19 mouse cellular contexts compared by ENCODE assay signal in the genomic region with DNA sequence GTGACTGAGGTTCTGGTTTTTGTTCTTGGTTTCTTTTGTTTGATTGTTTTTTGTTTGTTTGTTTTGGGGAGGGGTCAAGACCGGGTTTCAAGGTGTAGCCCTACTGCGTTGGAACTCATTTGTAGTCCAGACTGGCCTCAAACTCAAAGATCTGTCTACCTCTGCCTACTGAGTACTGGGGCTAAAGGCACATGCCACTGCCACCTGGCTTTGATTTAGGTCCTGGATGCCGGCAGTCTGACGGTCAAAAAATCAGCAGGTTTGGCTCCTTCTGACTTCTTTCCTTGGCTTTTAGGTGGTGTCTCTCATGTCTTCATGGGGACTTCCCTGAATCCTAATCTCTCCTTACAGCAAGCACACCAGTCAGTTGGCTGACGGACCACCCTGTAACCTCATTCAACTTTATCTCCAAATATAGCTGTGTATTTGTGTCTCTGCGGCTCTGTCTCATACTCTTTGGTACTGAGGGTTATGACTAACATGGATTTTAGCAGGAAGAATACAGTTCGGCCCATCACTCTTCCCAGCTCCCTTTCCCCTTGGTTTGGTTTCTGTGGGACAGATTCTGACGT. TPM values are rescaled to one million over a fixed set of nuclear protein-coding genes. Genes with fewer than 3 reads are reported as not detected.
A peak's percentile ranks its signal among the peaks of the same experiment; 100 is the strongest.
DNase-seq lines count a peak whose midpoint lies in the region; ATAC-seq and TF ChIP-seq lines count a peak whose summit lies in the region.
"Had no signal": no experiment of that assay in that cellular context is flagged by ENCODE, and none has a peak within 500 bp of the region (broad histone marks: within the 10 kb centered on the region; RNA-seq: fewer than 3 reads in every experiment).

No protein-coding gene starts in this region.

- H3K79me2 ChIP-seq in MEL (ENCODE audit: control insufficient read depth, insufficient read depth, low read length, poor library complexity), result peaks cover 22% of the 10 kb centered on the region

- TF ChIP-seq EP300 in MEL (IDR thresholded peaks at IDR 0.05; ENCODE audit: low read depth in 1 of 2, low read length in 2 of 2), result peak; percentile 70 to 83

- no peaks in the 10 kb centered on the region for H3K36me3 ChIP-seq in embryonic facial prominence, embryonic 11.5 days (replicated peaks; ENCODE audit: control insufficient read depth, insufficient read depth, low read depth, low read length)
- H3K36me3 ChIP-seq in embryonic facial prominence, embryonic 10.5 days (replicated peaks), result peaks cover 21% of the 10 kb centered on the region
- H3K36me3 ChIP-seq in MEL (ENCODE audit: control insufficient read depth in 1 of 2, insufficient read depth in 2 of 2, low read length in 2 of 2), result peaks cover 0 to 39% of the 10 kb centered on the region in 2 experiments; a peak in 3 of 4 replicates
- peaks cover 48% of the 10 kb centered on the region for H3K36me3 ChIP-seq in liver, embryonic 15.5 days (replicated peaks)
- no peaks in the 10 kb centered on the region; the same call in none of the 2 replicates for H3K36me3 ChIP-seq in midbrain, embryonic 13.5 days

- DNase-seq in embryonic facial prominence, embryonic 11.5 days (ENCODE audit: low spot score), result peak; percentile 57
- DNase-seq in embryonic facial prominence, embryonic 10.5 days (ENCODE audit: low spot score), result no peak
- peak; percentile 70 for DNase-seq in MEL (ENCODE audit: low read depth, low spot score)
- DNase-seq in c-Kit-positive CD71-positive TER-119-positive erythroid progenitor cells, embryonic 14.5 days (ENCODE audit: low spot score), result peak; percentile 53
- no peak for DNase-seq in kidney, postnatal 14 days
- no peak for DNase-seq in cerebellum, adult 2 months
- DNase-seq: cerebellum, postnatal 25 days; forebrain, postnatal 0 days; lung, adult 18-20 months; lung, postnatal 14 days; right cerebral cortex, postnatal 25 days had no signal

- H3K9ac ChIP-seq in embryonic facial prominence, embryonic 11.5 days (replicated peaks; ENCODE audit: low read length), result no peak overlapping the region
- H3K9ac ChIP-seq in MEL (ENCODE audit: control insufficient read depth, low read depth, low read length, poor library complexity, severe bottlenecking), result no peak overlapping the region
- peak overlapping the region; percentile 77 for H3K9ac ChIP-seq in liver, embryonic 15.5 days
- no peak overlapping the region for H3K9ac ChIP-seq in midbrain, embryonic 13.5 days (replicated peaks)
- H3K9ac ChIP-seq: forebrain, postnatal 0 days; stomach, embryonic 15.5 days had no signal

- no peak overlapping the region for H3K27ac ChIP-seq in embryonic facial prominence, embryonic 11.5 days (replicated peaks; ENCODE audit: low read depth, low read length)
- H3K27ac ChIP-seq in embryonic facial prominence, embryonic 10.5 days (replicated peaks), result no peak overlapping the region
- peak overlapping the region; percentile 41 for H3K27ac ChIP-seq in MEL (ENCODE audit: control insufficient read depth, low read depth, low read length)
- peak overlapping the region; percentile 95 for H3K27ac ChIP-seq in liver, embryonic 15.5 days (replicated peaks)
- no peak overlapping the region for H3K27ac ChIP-seq in midbrain, embryonic 13.5 days
- no peak overlapping the region for H3K27ac ChIP-seq in cerebellum, adult 2 months (ENCODE audit: insufficient read depth, low read length)
- H3K27ac ChIP-seq: hindbrain, embryonic 10.5 days; hindbrain, postnatal 0 days; stomach, embryonic 15.5 days had no signal

- no peaks in the 10 kb centered on the region for H3K27me3 ChIP-seq in embryonic facial prominence, embryonic 11.5 days (ENCODE audit: control insufficient read depth, insufficient read depth, low read length)
- no peaks in the 10 kb centered on the region for H3K27me3 ChIP-seq in embryonic facial prominence, embryonic 10.5 days (replicated peaks; ENCODE audit: low read depth, poor library complexity, severe bottlenecking)
- no peaks in the 10 kb centered on the region for H3K27me3 ChIP-seq in MEL (ENCODE audit: control insufficient read depth in 1 of 2, insufficient read depth in 2 of 2, low read length in 2 of 2)
- H3K27me3 ChIP-seq in liver, embryonic 15.5 days, result no peaks in the 10 kb centered on the region
- no peaks in the 10 kb centered on the region for H3K27me3 ChIP-seq in midbrain, embryonic 13.5 days
- H3K27me3 ChIP-seq in cerebellum, adult 2 months (ENCODE audit: control insufficient read depth, insufficient read depth, low read length), result no peaks in the 10 kb centered on the region
- H3K27me3 ChIP-seq: megakaryocyte, embryonic 14.5 days; stomach, embryonic 15.5 days had no signal

- TF ChIP-seq CTCF in MEL (IDR thresholded peaks at IDR 0.05 in 2 of 3, conservative IDR thresholded peaks at IDR 0.05 in 1 of 3; ENCODE audit: control insufficient read depth in 1 of 3, insufficient read depth in 1 of 3, low read depth in 2 of 3, low read length in 3 of 3, poor library complexity in 1 of 3, severe bottlenecking in 1 of 3), result no peak
- TF ChIP-seq CTCF in cerebellum, adult 2 months (IDR thresholded peaks at IDR 0.05; ENCODE audit: borderline replicate concordance, insufficient read depth, low read depth, low read length), result no peak

- H3K9me3 ChIP-seq in embryonic facial prominence, embryonic 11.5 days (replicated peaks; ENCODE audit: control insufficient read depth, low read length), result no peaks in the 10 kb centered on the region
- H3K9me3 ChIP-seq in embryonic facial prominence, embryonic 10.5 days, result no peaks in the 10 kb centered on the region
- no peaks in the 10 kb centered on the region for H3K9me3 ChIP-seq in MEL (replicated peaks; ENCODE audit: insufficient read depth, low read length)
- no peaks in the 10 kb centered on the region for H3K9me3 ChIP-seq in liver, embryonic 15.5 days (replicated peaks)
- 0 out of 2 replicates have a peak, but pooled peaks cover 4% of the 10 kb centered on the region for H3K9me3 ChIP-seq in midbrain, embryonic 13.5 days
- H3K9me3 ChIP-seq: G1E; stomach, embryonic 15.5 days had no signal

- 68% methylated on average over 8 of the region's 8 CpGs for WGBS in embryonic facial prominence, embryonic 11.5 days
- 68% methylated on average over 8 of the region's 8 CpGs for WGBS in embryonic facial prominence, embryonic 10.5 days
- 31% methylated on average over 8 of the region's 8 CpGs for WGBS in liver, embryonic 15.5 days (ENCODE audit: insufficient replicate concordance)
- 85% methylated on average over 8 of the region's 8 CpGs for WGBS in midbrain, embryonic 13.5 days
- WGBS in cerebellum, adult 2 months, result 79% methylated on average over 8 of the region's 8 CpGs

- no peak for TF ChIP-seq RAD21 in MEL (IDR thresholded peaks at IDR 0.05; ENCODE audit: low read depth, low read length)

- no peak overlapping the region for H3K4me3 ChIP-seq in embryonic facial prominence, embryonic 11.5 days (ENCODE audit: low read depth, low read length)
- no peak overlapping the region for H3K4me3 ChIP-seq in embryonic facial prominence, embryonic 10.5 days
- no peak overlapping the region; a peak in 1 of 4 replicates for H3K4me3 ChIP-seq in MEL (ENCODE audit: control insufficient read depth in 1 of 2, insufficient read depth in 1 of 2, low read depth in 2 of 2, low read length in 2 of 2)
- peak overlapping the region; percentile 89 for H3K4me3 ChIP-seq in liver, embryonic 15.5 days (replicated peaks)
- no peak overlapping the region for H3K4me3 ChIP-seq in midbrain, embryonic 13.5 days (replicated peaks)
- H3K4me3 ChIP-seq in cerebellum, adult 2 months (replicated peaks; ENCODE audit: insufficient read depth, low read depth, low read length), result no peak overlapping the region
- H3K4me3 ChIP-seq: hindbrain, embryonic 10.5 days; megakaryocyte, embryonic 14.5 days; stomach, embryonic 15.5 days had no signal

- no peak overlapping the region for H3K4me2 ChIP-seq in embryonic facial prominence, embryonic 11.5 days (ENCODE audit: low read depth, low read length)
- peak overlapping the region; percentile 84 for H3K4me2 ChIP-seq in liver, embryonic 15.5 days
- no peak overlapping the region for H3K4me2 ChIP-seq in midbrain, embryonic 13.5 days (replicated peaks)
- H3K4me2 ChIP-seq: stomach, embryonic 15.5 days had no signal

- no peak for ATAC-seq in embryonic facial prominence, embryonic 11.5 days (replicated peaks; ENCODE audit: insufficient number of reproducible peaks, low FRiP score, low TSS enrichment, low read depth)
- no peak for ATAC-seq in liver, embryonic 15.5 days (ENCODE audit: insufficient read depth)
- ATAC-seq in midbrain, embryonic 13.5 days, result no peak
- ATAC-seq: forebrain, postnatal 0 days; hindbrain, postnatal 0 days; intestine, postnatal 0 days had no signal

- TF ChIP-seq POLR2A in MEL (IDR thresholded peaks at IDR 0.05; ENCODE audit: control insufficient read depth in 1 of 2, insufficient read depth in 1 of 2, low read depth in 1 of 2, low read length in 2 of 2, poor library complexity in 1 of 2), result no peak
- TF ChIP-seq POLR2A in cerebellum, adult 2 months (IDR thresholded peaks at IDR 0.05; ENCODE audit: borderline replicate concordance, insufficient read depth, low read length), result no peak

- no peaks in the 10 kb centered on the region for H3K4me1 ChIP-seq in embryonic facial prominence, embryonic 11.5 days (ENCODE audit: control insufficient read depth, insufficient read depth, low read length)
- H3K4me1 ChIP-seq in embryonic facial prominence, embryonic 10.5 days, result peaks cover 31% of the 10 kb centered on the region
- peaks cover 35 to 38% of the 10 kb centered on the region in 2 experiments for H3K4me1 ChIP-seq in MEL (ENCODE audit: control insufficient read depth in 1 of 2, insufficient read depth in 2 of 2, low read length in 2 of 2)
- H3K4me1 ChIP-seq in liver, embryonic 15.5 days (replicated peaks), result peaks cover 60% of the 10 kb centered on the region
- H3K4me1 ChIP-seq in midbrain, embryonic 13.5 days (replicated peaks), result peaks cover 12% of the 10 kb centered on the region
- peaks cover 6% of the 10 kb centered on the region; the same call in 1 of the 2 replicates for H3K4me1 ChIP-seq in cerebellum, adult 2 months (ENCODE audit: control insufficient read depth, insufficient read depth, low read length)
- H3K4me1 ChIP-seq: stomach, embryonic 15.5 days had no signal

RNA-seq across cellular contexts. Expression of gene Comt, which starts 4.1 kb away (rescaled TPM):
- polyA plus RNA-seq in embryonic facial prominence, embryonic 11.5 days (2014; fragmentation: Nextera tagmentation; extraction: Ambion mirVana), result 47.4 and 49.3 TPM in 2 replicates
- 56.2 and 58.4 TPM in 2 replicates for polyA plus RNA-seq in embryonic facial prominence, embryonic 10.5 days (2016; fragmentation: Nextera tagmentation; extraction: Ambion mirVana)
- 48.8 and 62.5 TPM in 2 replicates for total RNA-seq in MEL (2012; rRNA removed)
- 10 to 100 TPM in 1 of 2 experiments, not detected in 1; 71.8 TPM for polyA plus RNA-seq in MEL (2012; ENCODE audit: insufficient read depth in 1 of 2, insufficient read length in 2 of 2, low read depth in 1 of 2, low replicate concordance in 2 of 2, missing spikeins in 1 of 2)
- 87.6 and 94.1 TPM in 2 replicates for polyA plus RNA-seq in liver, embryonic 15.5 days (2015; fragmentation: Nextera tagmentation; extraction: Ambion mirVana)
- 75.7 and 78.8 TPM in 2 replicates for polyA plus RNA-seq in midbrain, embryonic 13.5 days (2015; fragmentation: Nextera tagmentation; extraction: Ambion mirVana)
- 145 and 146 TPM in 2 replicates for polyA plus RNA-seq in cerebellum, adult 2 months (2012; rRNA removed)

RNA-seq across cellular contexts. Expression of gene Txnrd2, which starts 4.5 kb away (rescaled TPM):
- 15.8 and 15.9 TPM in 2 replicates for polyA plus RNA-seq in embryonic facial prominence, embryonic 11.5 days (2014; fragmentation: Nextera tagmentation; extraction: Ambion mirVana)
- 27.9 and 32.3 TPM in 2 replicates for polyA plus RNA-seq in embryonic facial prominence, embryonic 10.5 days (2016; fragmentation: Nextera tagmentation; extraction: Ambion mirVana)
- 25.7 and 31.2 TPM in 2 replicates for total RNA-seq in MEL (2012; rRNA removed)
- 10 to 100 TPM in 1 of 2 experiments, not detected in 1; 46.8 TPM for polyA plus RNA-seq in MEL (2012; ENCODE audit: insufficient read depth in 1 of 2, insufficient read length in 2 of 2, low read depth in 1 of 2, low replicate concordance in 2 of 2, missing spikeins in 1 of 2)
- polyA plus RNA-seq in liver, embryonic 15.5 days (2015; fragmentation: Nextera tagmentation; extraction: Ambion mirVana), result 101 and 114 TPM in 2 replicates
- polyA plus RNA-seq in midbrain, embryonic 13.5 days (2015; fragmentation: Nextera tagmentation; extraction: Ambion mirVana), result 25.9 and 28.6 TPM in 2 replicates
- 20.6 and 23.1 TPM in 2 replicates for polyA plus RNA-seq in cerebellum, adult 2 months (2012; rRNA removed)

Comparison
In these comparisons a context has a peak if more than half of its experiments do, and no peak if none do; other contexts are left out.
1. DNase-seq: peak in embryonic facial prominence, embryonic 11.5 days (single experiment), MEL (single experiment) and c-Kit-positive CD71-positive TER-119-positive erythroid progenitor cells, embryonic 14.5 days (single experiment); none in embryonic facial prominence, embryonic 10.5 days (single experiment), kidney, postnatal 14 days (single experiment) and cerebellum, adult 2 months (0 of 2).
2. H3K27ac ChIP-seq: peak in MEL (single experiment) and liver, embryonic 15.5 days (single experiment); none in embryonic facial prominence, embryonic 11.5 days (single experiment), embryonic facial prominence, embryonic 10.5 days (single experiment), midbrain, embryonic 13.5 days (single experiment) and cerebellum, adult 2 months (single experiment).